ENCODE assay signal across 22 mouse cellular contexts in the genomic region with DNA sequence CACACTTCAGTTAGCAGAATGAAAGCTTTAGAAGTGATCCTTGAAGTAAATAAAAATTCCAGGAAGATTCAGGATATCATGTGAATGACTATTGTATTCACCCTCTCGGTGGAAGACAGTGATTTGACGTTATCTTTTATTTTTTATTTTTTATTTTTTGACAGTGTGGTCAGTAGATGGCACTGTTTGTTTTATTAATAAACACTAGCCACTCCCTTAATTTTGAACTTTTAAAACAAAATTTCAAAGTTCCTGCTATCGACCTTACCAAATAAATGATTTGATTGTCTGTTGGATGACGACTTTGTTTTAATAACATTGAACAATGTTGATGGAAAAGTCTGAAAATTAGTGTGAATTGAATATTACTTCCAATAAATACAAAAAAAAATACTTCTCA.
DNase-seq lines count a peak whose midpoint lies in the region; ATAC-seq and TF ChIP-seq lines count a peak whose summit lies in the region.
"Had no signal": no experiment of that assay in that cellular context is flagged by ENCODE, and none has a peak within 500 bp of the region (broad histone marks: within the 10 kb centered on the region; RNA-seq: fewer than 3 reads in every experiment).

No protein-coding gene starts in this region.

- whole genome bisulfite sequencing in hindbrain, embryonic 14.5 days, result 58% methylated on average over 4 of the region's 4 CpGs
- WGBS in hindbrain, embryonic 10.5 days, result 70% methylated on average over 4 of the region's 4 CpGs
- WGBS in midbrain, embryonic 14.5 days, result 58% methylated on average over 4 of the region's 4 CpGs
- 49% methylated on average over 4 of the region's 4 CpGs for WGBS in midbrain, embryonic 16.5 days

- no peak for TF ChIP-seq EP300 in MEL (IDR thresholded peaks at IDR 0.05; ENCODE audit: low read depth in 1 of 2, low read length in 2 of 2)

- H3K4me1 ChIP-seq in hindbrain, embryonic 14.5 days (replicated peaks; ENCODE audit: control insufficient read depth, insufficient read depth, low read length), result no peaks in the 10 kb centered on the region
- H3K4me1 ChIP-seq in hindbrain, embryonic 10.5 days (replicated peaks), result no peaks in the 10 kb centered on the region
- H3K4me1 ChIP-seq in midbrain, embryonic 14.5 days (ENCODE audit: control insufficient read depth, insufficient read depth, low read length), result no peaks in the 10 kb centered on the region
- no peaks in the 10 kb centered on the region for H3K4me1 ChIP-seq in midbrain, embryonic 16.5 days (ENCODE audit: control insufficient read depth, insufficient read depth, low read length)
- no peaks in the 10 kb centered on the region for H3K4me1 ChIP-seq in MEL (ENCODE audit: control insufficient read depth in 1 of 2, insufficient read depth in 2 of 2, low read length in 2 of 2)
- H3K4me1 ChIP-seq: embryonic facial prominence, embryonic 10.5 days; heart, embryonic 15.5 days; limb, embryonic 12.5 days had no signal

- H3K4me2 ChIP-seq in hindbrain, embryonic 14.5 days (replicated peaks), result no peak overlapping the region
- no peak overlapping the region for H3K4me2 ChIP-seq in midbrain, embryonic 14.5 days (ENCODE audit: low read length)
- H3K4me2 ChIP-seq in midbrain, embryonic 16.5 days (ENCODE audit: low read length), result no peak overlapping the region
- H3K4me2 ChIP-seq: heart, embryonic 15.5 days; limb, embryonic 12.5 days; liver, embryonic 11.5 days had no signal

- H3K4me3 ChIP-seq in hindbrain, embryonic 14.5 days (replicated peaks; ENCODE audit: low read length), result no peak overlapping the region
- H3K4me3 ChIP-seq in hindbrain, embryonic 10.5 days, result no peak overlapping the region
- no peak overlapping the region for H3K4me3 ChIP-seq in midbrain, embryonic 14.5 days (replicated peaks; ENCODE audit: low read depth, low read length)
- no peak overlapping the region for H3K4me3 ChIP-seq in midbrain, embryonic 16.5 days (ENCODE audit: low read depth, low read length)
- H3K4me3 ChIP-seq in MEL (ENCODE audit: control insufficient read depth in 1 of 2, insufficient read depth in 1 of 2, low read depth in 2 of 2, low read length in 2 of 2), result no peak overlapping the region
- H3K4me3 ChIP-seq: embryonic facial prominence, embryonic 10.5 days; heart, embryonic 15.5 days; limb, embryonic 12.5 days had no signal

- no peaks in the 10 kb centered on the region for H3K79me2 ChIP-seq in MEL (ENCODE audit: control insufficient read depth, insufficient read depth, low read length, poor library complexity)

- no peak overlapping the region for H3K27ac ChIP-seq in hindbrain, embryonic 14.5 days
- H3K27ac ChIP-seq in hindbrain, embryonic 10.5 days, result no peak overlapping the region
- no peak overlapping the region for H3K27ac ChIP-seq in midbrain, embryonic 14.5 days (replicated peaks; ENCODE audit: low read depth, low read length)
- no peak overlapping the region for H3K27ac ChIP-seq in midbrain, embryonic 16.5 days (ENCODE audit: low read length)
- H3K27ac ChIP-seq in MEL (ENCODE audit: control insufficient read depth, low read depth, low read length), result no peak overlapping the region
- H3K27ac ChIP-seq: embryonic facial prominence, embryonic 10.5 days; heart, embryonic 15.5 days; limb, embryonic 12.5 days had no signal

- no peak for TF ChIP-seq POLR2A in MEL (IDR thresholded peaks at IDR 0.05; ENCODE audit: control insufficient read depth in 1 of 2, insufficient read depth in 1 of 2, low read depth in 1 of 2, low read length in 2 of 2, poor library complexity in 1 of 2)

- DNase-seq in hindbrain, embryonic 14.5 days (ENCODE audit: low spot score), result peak; percentile 45
- DNase-seq in hindbrain, embryonic 10.5 days (ENCODE audit: low spot score), result no peak
- peak; percentile 47 for DNase-seq in midbrain, embryonic 14.5 days
- peak; percentile 16 for DNase-seq in MEL (ENCODE audit: low read depth, low spot score)
- DNase-seq in kidney, postnatal 4 days, result no peak
- DNase-seq in lung, postnatal 4 days, result no peak
- DNase-seq: adrenal gland, postnatal 36 days; cerebellum, adult 11-12 months; gastrocnemius, postnatal 36 days; heart, postnatal 36 days; kidney, adult 9 months; kidney, postnatal 14 days; lung, adult 2 months; right cerebral cortex, postnatal 25 days; spleen, adult 18-20 months had no signal

- peak in 1 of 3 experiments; percentile 54; a peak in 2 of 6 replicates for TF ChIP-seq CTCF in MEL (IDR thresholded peaks at IDR 0.05 in 2 of 3, conservative IDR thresholded peaks at IDR 0.05 in 1 of 3; ENCODE audit: control insufficient read depth in 1 of 3, insufficient read depth in 1 of 3, low read depth in 2 of 3, low read length in 3 of 3, poor library complexity in 1 of 3, severe bottlenecking in 1 of 3)

- H3K36me3 ChIP-seq in hindbrain, embryonic 14.5 days (replicated peaks; ENCODE audit: control insufficient read depth, insufficient read depth), result no peaks in the 10 kb centered on the region
- no peaks in the 10 kb centered on the region for H3K36me3 ChIP-seq in hindbrain, embryonic 10.5 days
- no peaks in the 10 kb centered on the region for H3K36me3 ChIP-seq in midbrain, embryonic 14.5 days (ENCODE audit: control insufficient read depth, insufficient read depth, low read length)
- H3K36me3 ChIP-seq in midbrain, embryonic 16.5 days (ENCODE audit: control insufficient read depth, insufficient read depth, low read length), result no peaks in the 10 kb centered on the region
- no peaks in the 10 kb centered on the region for H3K36me3 ChIP-seq in MEL (ENCODE audit: control insufficient read depth in 1 of 2, insufficient read depth in 2 of 2, low read length in 2 of 2)
- H3K36me3 ChIP-seq: embryonic facial prominence, embryonic 10.5 days; heart, embryonic 15.5 days; limb, embryonic 12.5 days had no signal

- H3K27me3 ChIP-seq in hindbrain, embryonic 14.5 days (ENCODE audit: control insufficient read depth, insufficient read depth, low read length), result no peaks in the 10 kb centered on the region
- H3K27me3 ChIP-seq in hindbrain, embryonic 10.5 days (ENCODE audit: insufficient read depth, poor library complexity, severe bottlenecking), result no peaks in the 10 kb centered on the region
- no peaks in the 10 kb centered on the region for H3K27me3 ChIP-seq in midbrain, embryonic 14.5 days (ENCODE audit: control insufficient read depth, insufficient read depth, low read length)
- H3K27me3 ChIP-seq in midbrain, embryonic 16.5 days (ENCODE audit: control insufficient read depth, insufficient read depth, low read depth, low read length), result no peaks in the 10 kb centered on the region
- H3K27me3 ChIP-seq in MEL (ENCODE audit: control insufficient read depth in 1 of 2, insufficient read depth in 2 of 2, low read length in 2 of 2), result no peaks in the 10 kb centered on the region
- H3K27me3 ChIP-seq: heart, embryonic 15.5 days; limb, embryonic 12.5 days had no signal

- no peak overlapping the region for H3K9ac ChIP-seq in hindbrain, embryonic 14.5 days
- H3K9ac ChIP-seq in midbrain, embryonic 14.5 days (replicated peaks; ENCODE audit: low read length), result no peak overlapping the region
- H3K9ac ChIP-seq in midbrain, embryonic 16.5 days (ENCODE audit: low read depth, low read length), result no peak overlapping the region
- H3K9ac ChIP-seq in MEL (ENCODE audit: control insufficient read depth, low read depth, low read length, poor library complexity, severe bottlenecking), result no peak overlapping the region
- H3K9ac ChIP-seq: heart, embryonic 15.5 days; limb, embryonic 12.5 days had no signal

- ATAC-seq in hindbrain, embryonic 14.5 days (ENCODE audit: low FRiP score), result no peak
- ATAC-seq in midbrain, embryonic 14.5 days (ENCODE audit: low FRiP score, low TSS enrichment), result no peak
- no peak for ATAC-seq in midbrain, embryonic 16.5 days
- ATAC-seq: hindbrain, embryonic 16.5 days; intestine, embryonic 16.5 days had no signal

- H3K9me3 ChIP-seq in hindbrain, embryonic 14.5 days (ENCODE audit: control insufficient read depth, low read length), result no peaks in the 10 kb centered on the region
- H3K9me3 ChIP-seq in hindbrain, embryonic 10.5 days, result no peaks in the 10 kb centered on the region
- no peaks in the 10 kb centered on the region for H3K9me3 ChIP-seq in midbrain, embryonic 14.5 days (ENCODE audit: control insufficient read depth, low read length)
- H3K9me3 ChIP-seq in midbrain, embryonic 16.5 days (replicated peaks; ENCODE audit: control insufficient read depth, low read length, poor library complexity, severe bottlenecking), result no peaks in the 10 kb centered on the region
- H3K9me3 ChIP-seq in MEL (replicated peaks; ENCODE audit: insufficient read depth, low read length), result no peaks in the 10 kb centered on the region
- H3K9me3 ChIP-seq: embryonic facial prominence, embryonic 10.5 days; heart, embryonic 15.5 days; limb, embryonic 12.5 days had no signal

- TF ChIP-seq RAD21 in MEL (IDR thresholded peaks at IDR 0.05; ENCODE audit: low read depth, low read length), result peak; percentile 86

TF ChIP-seq in MEL, 35 proteins besides CTCF, POLR2A, EP300 and RAD21:
- 0 out of 2 replicates have a peak, but pooled peaks have one; percentile 8 for TF ChIP-seq GATA1 (IDR thresholded peaks at IDR 0.05; ENCODE audit: low read depth, low read length)
- peak; percentile 78 for TF ChIP-seq ZC3H11A (IDR thresholded peaks at IDR 0.05; ENCODE audit: low read depth, low read length)
- peak; percentile 73 for TF ChIP-seq SMC3 (IDR thresholded peaks at IDR 0.05; ENCODE audit: low read depth, low read length)
- no peak for TF ChIP-seq CHD1 (IDR thresholded peaks at IDR 0.05; ENCODE audit: low read depth, low read length)

Comparison
In these comparisons a context has a peak if more than half of its experiments do, and no peak if none do; other contexts are left out.
1. DNase-seq: peak in hindbrain, embryonic 14.5 days (single experiment), midbrain, embryonic 14.5 days (single experiment) and MEL (single experiment); none in hindbrain, embryonic 10.5 days (single experiment), kidney, postnatal 4 days (0 of 2) and lung, postnatal 4 days (0 of 2).